Mouse (Mus musculus) induced T-regulatory cell, adult 2 months (primary cell): ENCODE results near the gene Ablim2.

Source experiments
- DNase-seq: peaks from one replicate; pipeline ENCODE4 v3.0.0-alpha.2; 2012; ENCODE audit warnings: low read depth

The Ablim2 gene

DNA sequence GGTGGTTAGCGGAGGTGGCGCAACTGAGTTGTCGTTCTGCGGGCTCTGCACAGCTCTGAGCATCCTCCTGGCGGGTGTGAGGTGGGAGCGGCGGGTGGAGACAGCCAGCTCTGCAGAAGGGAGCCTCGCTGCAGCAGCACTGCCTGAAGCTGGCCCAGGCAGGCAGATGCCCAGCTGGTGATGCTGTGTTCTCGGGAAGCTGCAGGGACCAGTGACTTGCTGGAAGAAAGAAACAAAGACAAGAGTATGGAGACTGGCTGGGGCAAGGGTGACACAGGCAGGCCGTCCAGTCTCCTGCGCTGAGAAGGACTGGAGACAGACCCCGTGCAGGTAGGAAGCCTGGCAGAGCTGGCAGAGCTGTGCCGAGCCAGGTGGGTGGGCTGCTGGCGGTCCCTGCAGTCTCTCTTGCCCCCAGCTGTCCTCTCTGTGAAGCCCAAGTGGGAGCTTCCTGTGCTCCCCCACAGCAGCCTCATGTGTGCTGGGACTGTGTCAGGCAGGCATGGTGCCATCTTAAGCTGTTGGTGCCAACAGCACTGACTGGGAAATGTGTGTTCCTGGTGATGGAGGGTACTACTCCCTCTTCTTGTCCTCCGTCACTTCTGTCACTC, 56.8 kb downstream of the Ablim2 start:
- no peak for DNase-seq

DNA sequence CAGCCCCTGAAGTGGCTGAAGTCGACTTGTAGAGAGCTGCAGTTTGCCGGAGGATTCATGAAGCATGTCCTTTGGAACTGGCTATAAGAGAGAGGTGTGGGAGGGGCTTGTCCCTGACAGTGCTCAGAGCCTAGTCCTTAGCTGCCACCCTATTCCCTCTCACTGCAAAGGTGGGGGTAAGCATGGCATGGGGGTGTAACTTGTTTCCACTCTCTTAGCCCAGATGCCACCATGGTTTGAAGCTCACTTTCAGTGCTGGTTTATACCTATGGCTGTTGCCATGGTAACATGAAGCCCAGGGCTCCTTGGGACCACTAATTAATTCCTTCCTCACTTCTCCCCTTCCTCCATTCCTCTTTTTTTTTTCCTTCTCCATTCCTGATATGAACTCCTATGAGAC, 57.4 kb downstream of the Ablim2 start:
- no peak for DNase-seq

DNA sequence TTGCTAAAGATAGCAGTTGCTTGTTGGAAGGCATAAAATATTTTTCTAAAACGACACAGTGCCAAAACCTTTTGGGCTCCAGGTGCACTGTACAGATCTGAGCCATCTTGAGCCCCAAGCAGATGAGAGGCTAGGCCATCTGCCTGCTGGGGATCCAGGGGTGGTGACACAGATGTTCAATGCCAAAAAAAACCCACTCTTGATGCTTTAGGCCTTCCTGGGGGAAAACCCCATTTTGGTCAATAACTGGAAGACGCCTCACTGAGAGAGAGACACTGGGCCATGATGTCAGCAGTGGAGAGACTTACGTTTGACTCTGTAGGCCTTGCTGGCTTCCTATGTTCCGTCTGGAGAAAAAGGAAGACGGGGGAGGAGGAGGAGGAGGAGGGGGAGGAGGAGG, 59.6 kb downstream of the Ablim2 start:
- peak; percentile 37 for DNase-seq

DNA sequence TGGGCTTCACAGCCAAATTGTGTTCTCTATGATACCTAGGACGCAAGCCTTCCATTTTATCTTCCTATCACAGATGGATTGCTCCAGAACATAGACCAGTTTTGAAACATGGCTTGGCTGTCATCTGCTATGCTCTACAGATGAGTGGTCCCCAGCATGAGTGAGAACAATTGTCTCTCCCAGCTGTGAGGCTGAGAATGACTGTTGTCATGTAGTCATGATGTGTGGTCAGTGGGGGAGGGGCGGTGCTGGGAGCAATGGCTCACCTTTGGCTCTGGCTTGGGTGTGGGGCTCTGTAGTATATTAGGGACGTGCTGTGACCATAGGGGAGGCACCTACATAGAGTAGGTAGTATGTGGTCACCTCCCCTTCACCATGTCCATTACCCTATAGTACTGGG, 60.2 kb downstream of the Ablim2 start:
- DNase-seq: peak; percentile 30

DNA sequence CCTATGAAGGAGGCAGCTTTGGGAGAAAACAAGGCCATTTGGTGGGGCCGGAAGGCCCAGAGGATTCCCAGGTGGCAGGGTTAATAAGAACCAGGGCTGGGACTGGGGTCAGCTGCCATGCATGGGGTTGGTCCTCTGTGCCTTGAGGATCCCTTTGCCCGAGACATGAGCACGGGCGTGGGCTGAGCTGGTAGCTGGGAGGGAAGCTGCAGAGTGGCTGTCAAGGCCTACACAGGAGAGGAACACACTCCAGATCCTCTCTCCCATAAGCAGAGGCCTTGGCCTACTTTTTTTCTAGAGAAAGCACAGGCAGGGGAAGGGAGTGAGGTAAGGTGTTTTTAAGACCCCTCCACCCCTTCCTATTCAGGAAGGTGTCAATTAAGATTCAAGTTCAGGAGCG, 65.0 kb downstream of the Ablim2 start:
- no peak for DNase-seq

DNA sequence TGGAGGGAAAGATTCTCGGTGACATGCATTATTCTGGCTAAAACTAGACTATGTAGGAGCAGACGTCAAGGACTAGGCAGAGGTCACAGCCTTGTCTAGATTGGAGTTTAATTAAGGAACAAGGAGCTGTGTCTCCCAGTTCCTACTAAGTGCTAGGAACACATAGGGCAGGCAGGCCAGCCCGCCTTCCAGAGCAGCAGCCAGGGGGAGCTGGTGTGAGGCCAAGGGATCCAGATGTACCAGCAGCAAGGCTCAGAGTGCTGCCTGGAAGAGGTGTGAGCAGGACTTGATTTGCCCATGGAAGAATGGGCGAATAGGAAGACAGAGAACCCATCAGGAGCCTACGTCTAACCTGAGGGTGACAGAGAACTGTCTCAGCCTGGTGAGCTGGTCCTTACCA, 68.8 kb downstream of the Ablim2 start:
- no peak for DNase-seq

DNA sequence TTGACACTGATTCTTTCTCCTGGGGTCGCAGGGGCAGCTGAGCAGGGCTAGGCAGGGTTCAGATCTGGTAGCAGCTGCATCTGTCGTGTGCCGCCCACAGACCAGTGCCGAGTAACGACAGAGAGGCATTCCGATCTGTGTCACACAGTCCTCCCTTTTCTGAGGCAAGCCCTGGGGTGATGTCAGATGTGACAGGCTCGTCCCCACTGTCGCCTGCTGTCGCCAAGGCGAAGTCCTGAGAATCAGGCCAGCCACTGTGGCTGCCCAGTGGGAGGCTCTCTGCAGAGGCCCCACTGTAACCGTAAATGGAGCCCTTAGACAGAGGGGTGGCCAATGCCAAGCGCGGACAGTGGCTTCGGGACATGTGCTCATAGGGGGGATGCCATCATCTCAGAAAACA, 69.4 kb downstream of the Ablim2 start:
- DNase-seq: no peak

DNA sequence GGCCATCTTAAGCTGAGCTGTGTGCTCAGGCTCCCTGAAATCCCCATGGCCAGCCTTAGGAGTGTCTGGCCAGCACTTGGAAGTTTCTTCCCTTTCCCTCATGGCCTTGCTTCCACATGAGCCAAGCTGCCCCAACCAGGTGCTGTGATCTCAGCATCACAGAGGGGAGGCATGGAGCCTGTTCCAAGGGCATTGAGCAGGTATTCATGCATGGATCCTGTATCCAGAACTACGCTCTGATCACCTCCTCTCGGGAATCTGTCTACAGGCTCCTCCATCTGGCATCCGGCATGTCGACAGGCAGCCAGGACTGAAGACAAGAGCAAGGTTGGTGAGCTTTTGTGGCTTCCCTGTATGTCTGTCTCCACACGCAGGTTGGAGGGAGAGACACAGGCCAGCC, 70.2 kb downstream of the Ablim2 start:
- no peak for DNase-seq

DNA sequence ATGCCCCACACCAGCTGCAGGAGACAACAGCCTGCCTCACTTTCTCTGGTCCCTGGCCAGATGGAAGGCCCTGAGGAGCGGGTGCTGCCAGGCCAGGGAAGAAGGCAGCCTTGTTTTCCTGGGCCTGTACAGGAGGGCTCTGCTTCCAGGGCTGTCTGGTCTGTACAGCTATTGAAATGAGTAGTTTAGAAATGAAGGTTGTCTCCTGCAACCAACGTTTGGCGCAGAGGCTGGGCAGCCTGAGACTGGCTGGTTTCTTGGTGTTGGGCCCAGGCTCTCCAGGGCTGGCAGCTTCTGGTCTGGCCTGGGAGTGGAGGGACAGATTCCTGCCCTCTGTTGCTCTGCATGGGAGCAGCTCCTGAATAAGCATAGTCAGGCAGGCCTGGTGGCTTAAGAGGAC, 72.4 kb downstream of the Ablim2 start:
- DNase-seq: no peak

DNA sequence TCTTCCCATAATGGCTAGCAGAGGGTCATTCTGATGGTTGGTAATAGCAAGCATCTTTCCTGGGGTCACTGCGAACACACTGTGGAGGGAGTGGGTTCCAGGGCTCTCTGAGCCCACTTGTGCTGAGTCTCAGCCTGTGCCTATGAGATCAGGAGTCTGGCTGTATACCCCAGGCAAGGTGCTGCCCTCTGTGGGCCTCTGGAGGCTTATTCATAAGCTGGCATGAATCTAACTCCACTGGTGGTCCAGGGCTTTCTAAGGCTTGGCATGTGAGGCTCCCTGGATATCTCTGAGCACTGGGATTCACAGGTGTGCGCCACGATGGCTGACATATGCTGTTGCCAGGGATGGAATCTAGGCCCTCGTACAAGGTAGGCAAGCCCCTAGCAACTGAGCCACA, 76.2 kb downstream of the Ablim2 start:
- no peak for DNase-seq

DNA sequence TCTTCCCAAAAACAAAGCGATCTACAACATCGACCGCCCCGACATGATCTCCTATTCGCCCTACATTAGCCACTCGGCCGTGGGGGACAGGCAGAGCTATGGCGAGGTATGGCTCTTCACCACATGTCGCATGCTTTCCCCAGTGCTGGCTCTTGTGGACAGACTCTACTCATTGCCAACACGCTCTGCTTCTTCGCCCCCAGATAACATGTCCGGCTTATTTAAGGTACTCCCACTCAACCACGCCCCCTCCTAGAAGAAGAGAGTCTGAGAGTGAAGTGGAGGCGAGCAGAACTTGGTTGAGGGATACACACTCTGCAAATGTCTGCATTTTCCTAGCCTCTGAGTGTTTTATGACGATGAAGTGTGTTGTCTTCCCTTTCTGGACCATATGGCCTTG, 79.3 kb downstream of the Ablim2 start:
- DNase-seq: no peak

DNA sequence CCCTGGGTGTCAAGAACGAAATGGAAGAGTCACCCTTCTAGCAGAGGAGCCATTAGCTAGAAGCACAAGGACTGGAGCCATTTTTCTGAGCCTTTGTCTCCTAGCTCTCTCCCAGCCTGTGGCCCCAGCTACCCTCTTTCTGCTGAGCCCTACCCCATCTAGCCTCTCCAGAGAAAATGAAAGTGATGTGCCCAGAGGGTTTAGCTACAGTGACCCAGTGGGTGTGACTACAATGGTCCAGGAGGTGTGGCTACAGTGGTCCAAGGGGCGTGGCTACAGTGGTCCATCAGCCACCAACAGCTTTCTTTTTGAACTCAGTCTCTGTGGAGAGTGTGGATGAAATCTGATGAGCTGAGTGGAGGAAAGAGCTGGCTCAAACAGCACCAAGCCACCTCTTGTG, 81.6 kb downstream of the Ablim2 start:
- peak; percentile 31 for DNase-seq

DNA sequence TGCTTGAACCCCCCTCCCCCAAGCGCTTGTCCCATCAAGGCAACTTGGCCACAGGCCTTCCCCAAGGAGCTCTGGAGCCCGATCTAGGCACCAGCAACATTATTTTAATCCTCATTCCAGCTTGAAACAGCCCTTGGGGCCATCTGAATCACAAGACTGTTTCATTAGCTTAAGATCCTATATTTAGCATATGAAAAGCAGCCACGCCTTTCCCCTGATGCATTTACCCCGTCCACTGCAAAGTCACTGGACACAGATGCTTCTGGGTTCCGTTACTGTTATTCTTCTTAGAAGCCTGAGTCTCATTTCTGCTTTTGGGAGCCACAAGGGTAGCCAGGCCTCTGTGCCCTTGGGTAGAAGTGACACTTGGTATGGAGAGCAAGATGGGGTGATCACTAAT, 93.8 kb downstream of the Ablim2 start:
- no peak for DNase-seq

DNA sequence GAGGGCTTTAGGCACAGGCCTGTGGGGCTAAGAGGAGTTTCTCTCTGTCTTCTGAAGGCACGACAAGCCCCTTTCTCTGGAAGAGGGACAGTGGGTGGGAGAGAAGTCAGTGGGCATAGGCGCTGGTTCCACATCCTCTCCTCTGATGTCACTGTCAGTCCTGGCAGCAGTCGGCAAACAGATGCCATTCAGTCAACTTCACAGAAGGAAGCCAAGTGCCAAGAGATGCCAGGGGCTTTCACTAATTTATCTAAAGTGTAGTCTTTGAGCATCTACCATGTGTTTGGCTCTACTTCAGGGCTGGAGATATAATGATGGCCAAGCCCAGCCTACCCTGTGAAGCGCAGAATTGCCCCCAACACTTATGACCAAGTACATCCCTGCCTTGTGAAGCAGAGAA, 95.8 kb downstream of the Ablim2 start:
- no peak for DNase-seq

DNA sequence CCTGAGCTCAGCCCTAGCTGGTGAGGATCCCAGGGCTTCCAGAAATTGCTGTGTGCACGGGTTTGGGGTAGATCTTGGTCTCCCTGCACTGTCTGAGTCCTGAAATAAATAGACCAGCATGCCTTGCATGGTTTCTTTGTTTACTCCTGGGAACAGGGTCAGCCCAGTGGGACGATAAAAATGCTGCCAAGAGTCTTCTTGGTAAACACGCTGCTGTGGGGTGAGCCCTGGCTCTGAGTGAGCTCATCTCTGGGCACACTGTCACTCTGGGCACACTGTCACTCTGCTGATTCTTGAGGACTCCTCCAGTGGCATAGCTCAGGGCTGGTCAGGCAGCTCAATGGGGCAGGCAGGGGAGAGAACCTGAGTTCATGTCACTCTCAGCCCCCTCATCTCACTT, 98.6 kb downstream of the Ablim2 start:
- no peak for DNase-seq

DNA sequence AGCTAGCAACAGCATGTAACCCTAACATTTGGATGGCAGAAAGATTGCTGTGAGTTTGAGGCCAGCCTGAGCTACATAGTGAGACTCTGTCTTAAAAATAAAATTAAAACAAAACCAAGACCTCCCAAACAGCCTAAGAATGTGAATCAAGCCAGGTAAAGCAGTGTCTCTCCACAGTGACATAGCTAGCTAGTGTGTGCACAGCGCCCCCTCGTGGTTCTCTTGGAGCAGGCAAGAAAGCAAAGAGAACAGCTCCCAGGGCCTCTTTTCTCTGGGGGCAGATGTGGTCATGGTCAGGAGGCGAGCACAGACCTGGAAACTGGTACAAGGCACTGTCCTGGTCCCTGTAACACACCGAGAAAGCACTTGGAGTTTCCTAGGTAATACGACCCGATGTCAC, 100.4 kb downstream of the Ablim2 start:
- peak; percentile 76 for DNase-seq

DNA sequence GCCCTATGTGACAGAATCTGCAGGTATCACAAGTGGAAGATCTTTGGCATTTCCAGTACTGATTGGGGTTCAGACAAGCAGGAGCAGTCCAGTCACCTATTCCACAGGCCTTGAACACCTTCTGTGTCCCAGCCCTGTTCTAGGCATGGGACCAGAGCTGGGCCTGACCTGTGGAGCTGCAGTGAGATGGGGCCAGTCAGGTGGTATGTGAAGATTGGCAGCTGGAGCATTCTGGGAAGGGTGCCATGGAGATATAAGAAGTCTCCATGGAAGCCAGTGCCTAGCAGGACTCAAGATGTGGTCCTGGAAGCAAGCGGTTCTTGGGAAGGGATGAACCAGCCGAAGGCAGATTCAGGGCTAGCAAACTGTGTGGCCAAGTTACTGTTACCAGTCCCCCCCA, 103.8 kb downstream of the Ablim2 start:
- DNase-seq: no peak

DNA sequence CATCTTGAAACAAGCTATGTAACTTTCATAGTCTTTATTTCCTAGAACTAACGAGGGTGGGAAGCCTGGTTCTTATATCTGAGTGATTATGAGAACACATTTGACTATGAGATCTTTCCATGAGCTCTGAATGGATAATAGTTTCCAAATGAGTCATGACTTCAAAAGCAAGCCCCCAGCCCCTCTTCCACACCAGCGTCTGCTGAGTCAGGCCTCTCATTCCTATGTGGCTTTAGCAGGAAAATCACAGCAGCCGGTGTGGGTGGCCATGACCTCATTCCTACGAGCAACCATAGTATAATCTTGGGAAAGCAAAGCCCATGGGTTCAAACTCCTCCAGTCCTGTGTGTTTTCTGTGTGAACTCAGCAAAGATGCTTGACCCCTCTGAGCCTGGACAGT, 112.3 kb downstream of the Ablim2 start:
- DNase-seq: no peak

DNA sequence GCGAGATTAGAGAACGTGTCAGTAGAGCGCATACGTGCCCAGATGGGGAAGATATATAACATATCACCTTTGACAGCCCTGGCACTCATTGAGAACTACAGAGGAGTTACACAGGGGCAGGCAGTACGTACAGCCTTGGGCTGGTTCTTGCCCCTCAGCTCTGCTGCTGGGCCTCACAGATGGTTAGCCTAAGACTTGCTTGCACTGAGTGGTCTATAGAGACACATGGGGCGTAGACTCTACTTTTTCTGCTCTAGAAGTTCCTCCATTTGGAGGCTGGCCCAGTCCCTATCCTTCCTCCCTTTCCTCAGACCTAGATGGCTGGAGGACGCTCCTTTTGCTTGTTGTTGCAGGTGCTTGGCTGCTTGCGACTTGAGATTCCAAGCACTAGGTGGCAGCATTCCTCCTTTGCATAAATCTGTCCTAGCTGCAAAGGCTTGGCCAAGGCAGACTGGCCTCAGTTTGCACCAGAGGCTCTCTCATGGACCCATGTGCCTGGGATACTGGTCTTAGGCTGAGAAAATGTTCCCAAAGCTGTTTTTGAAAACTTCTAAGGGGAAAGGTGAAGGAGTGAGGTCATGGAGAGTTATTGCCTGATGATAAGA, 112.8 kb downstream of the Ablim2 start:
- DNase-seq: peak; percentile 74

DNA sequence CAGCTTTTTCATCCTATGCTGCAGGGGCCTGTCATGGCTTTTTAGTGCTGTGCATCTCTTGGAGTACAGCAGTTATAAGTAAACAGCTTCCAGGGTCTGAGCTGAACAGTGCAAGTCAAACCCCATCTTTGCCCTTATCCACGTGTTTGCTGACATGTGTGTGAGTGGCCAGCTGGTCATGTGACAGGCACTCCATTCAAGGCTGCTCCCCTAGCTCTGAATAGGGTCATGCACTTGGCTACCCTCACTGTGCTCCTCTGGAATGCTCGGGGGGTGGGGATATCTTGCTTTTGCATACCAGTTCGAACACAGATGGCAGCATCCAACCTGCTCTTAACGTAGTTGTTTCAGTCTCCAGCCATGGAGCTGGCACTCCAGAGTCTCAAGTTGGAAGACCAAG, 115.7 kb downstream of the Ablim2 start:
- no peak for DNase-seq

DNA sequence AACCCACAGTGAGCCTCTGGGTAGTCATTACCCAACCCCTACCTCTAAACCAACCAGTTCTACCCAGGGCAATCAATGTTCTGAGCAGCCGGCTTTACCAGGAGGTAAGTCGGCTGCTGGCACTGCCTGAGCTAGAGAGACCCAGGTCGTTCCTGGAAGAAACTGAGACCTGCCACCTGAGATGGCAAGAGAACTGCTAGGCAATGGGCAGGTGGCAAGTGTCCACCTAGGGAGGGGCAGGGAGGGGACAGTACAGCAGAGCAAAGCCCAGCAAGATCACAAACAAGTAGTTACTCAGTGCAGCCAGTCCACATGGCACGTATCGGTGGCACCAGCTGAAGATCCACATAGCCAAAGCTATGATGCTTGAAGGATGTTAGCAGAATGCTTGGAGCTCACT, 118.6 kb downstream of the Ablim2 start:
- no peak for DNase-seq

DNA sequence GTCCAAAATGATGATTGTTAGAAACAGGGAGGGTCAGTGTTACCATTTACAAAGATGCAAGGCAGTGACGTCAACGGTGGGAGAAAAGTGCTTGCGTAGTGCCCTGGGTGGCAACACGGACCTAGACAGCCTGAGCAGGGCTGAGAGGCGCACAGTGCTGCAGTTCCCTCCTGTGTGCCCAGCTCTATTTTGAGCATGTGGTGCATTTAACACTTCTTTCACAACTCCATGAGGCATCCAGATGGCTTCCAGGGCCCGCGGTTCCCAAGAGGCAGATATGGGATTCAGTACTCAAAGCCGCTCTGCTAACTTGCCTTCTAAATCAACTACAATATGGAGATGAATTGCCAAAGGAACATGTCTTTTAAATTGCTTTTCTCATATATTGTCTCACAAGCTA, 121.5 kb downstream of the Ablim2 start:
- DNase-seq: no peak

DNA sequence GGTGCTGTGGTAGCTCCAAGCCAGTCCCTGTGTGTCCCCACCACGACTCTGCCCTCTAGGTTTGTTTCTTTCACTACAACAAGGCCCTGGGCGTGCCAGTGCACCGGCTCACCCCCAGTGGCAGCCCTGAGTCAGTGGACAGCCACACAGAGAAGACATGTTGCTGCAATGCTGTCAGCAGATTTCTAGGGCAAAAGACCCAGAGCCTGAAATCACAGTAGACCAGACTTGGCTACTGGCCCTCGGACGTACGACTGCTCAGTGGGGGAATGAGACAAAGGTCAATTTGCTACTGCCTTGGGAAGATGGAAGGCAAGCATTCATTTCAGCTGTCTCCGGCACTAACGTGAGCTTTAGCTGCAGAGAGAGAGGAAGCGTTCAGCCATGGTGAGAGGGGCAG, 124.7 kb downstream of the Ablim2 start:
- no peak for DNase-seq

DNA sequence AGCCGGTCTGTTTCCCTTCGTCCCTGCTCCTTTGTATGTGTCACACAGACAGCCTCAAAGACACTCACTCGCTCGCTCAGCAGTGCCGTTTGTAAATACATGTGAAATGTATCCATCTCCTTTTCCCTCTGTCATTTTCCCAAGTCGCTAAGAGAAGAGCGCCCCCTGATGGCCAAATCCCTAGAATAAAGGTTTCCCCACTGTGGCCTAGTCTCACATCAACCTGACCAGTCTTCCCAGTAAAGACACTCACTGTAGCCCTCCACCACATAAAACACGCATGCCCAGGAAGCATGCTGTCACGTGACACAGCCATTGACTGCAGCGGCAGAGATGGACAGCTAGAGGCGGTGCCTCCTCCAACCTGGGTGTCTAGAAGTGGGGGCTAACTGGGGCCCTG, 126.6 kb downstream of the Ablim2 start:
- peak; percentile 50 for DNase-seq

DNA sequence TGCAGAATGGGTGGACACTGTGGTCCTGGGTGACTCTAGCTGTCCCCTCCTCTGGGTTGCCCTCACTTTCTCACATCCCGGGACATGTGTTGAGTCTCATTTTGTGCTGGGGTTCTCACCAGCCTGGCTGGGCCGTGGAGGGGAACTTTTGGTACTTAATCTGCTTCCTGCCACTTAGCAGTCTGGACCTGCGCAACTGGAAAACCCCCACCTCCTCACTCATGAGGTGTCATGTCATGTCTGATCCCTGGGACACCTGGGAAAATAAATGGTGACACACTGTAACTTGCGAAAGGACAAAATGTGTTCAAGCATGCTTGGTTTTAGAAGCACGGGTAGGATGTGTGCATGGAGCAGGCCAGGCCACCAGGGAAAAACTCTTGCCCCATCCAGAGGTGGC, 127.0 kb downstream of the Ablim2 start:
- DNase-seq: peak; percentile 45
